8 mouse cellular contexts compared by ENCODE assay signal in genomic region chr17:90455904-90456303, GRCm38 (mm10).
A peak's percentile ranks its signal among the peaks of the same experiment; 100 is the strongest.
DNase-seq lines count a peak whose midpoint lies in the region; ATAC-seq lines count a peak whose summit lies in the region.

No protein-coding gene starts in this region.

- H3K4me1 ChIP-seq in heart, embryonic 10.5 days: peaks cover 10% of the 10 kb centered on the region
- H3K4me1 ChIP-seq in embryonic facial prominence, embryonic 14.5 days (ENCODE audit: control insufficient read depth, insufficient read depth, low read length): 0 out of 2 replicates have a peak, but pooled peaks cover 5% of the 10 kb centered on the region
- H3K4me1 ChIP-seq in intestine, embryonic 15.5 days (replicated peaks): peaks cover 8% of the 10 kb centered on the region; the same call in 1 of the 2 replicates
- H3K4me1 ChIP-seq in liver, embryonic 16.5 days (ENCODE audit: control insufficient read depth, low read depth, low read length): no peaks in the 10 kb centered on the region

- H3K9ac ChIP-seq in embryonic facial prominence, embryonic 14.5 days (ENCODE audit: low read depth, low read length): peak overlapping the region; percentile 67
- no peak overlapping the region for H3K9ac ChIP-seq in intestine, embryonic 15.5 days
- H3K9ac ChIP-seq in liver, embryonic 16.5 days (ENCODE audit: low read depth, low read length): no peak overlapping the region

- H3K27me3 ChIP-seq in heart, embryonic 10.5 days (ENCODE audit: insufficient read depth, poor library complexity, severe bottlenecking): peaks cover 45% of the 10 kb centered on the region
- peaks cover 34% of the 10 kb centered on the region for H3K27me3 ChIP-seq in embryonic facial prominence, embryonic 14.5 days (replicated peaks; ENCODE audit: control insufficient read depth, insufficient read depth, low read length)
- H3K27me3 ChIP-seq in intestine, embryonic 15.5 days (replicated peaks): peaks cover 23% of the 10 kb centered on the region
- H3K27me3 ChIP-seq in liver, embryonic 16.5 days (ENCODE audit: control insufficient read depth, insufficient read depth, low read depth, low read length): peaks cover 27% of the 10 kb centered on the region

- H3K4me3 ChIP-seq in heart, embryonic 10.5 days: peak overlapping the region; percentile 70
- H3K4me3 ChIP-seq in embryonic facial prominence, embryonic 14.5 days (ENCODE audit: low read depth, low read length): peak overlapping the region; percentile 52
- H3K4me3 ChIP-seq in intestine, embryonic 15.5 days (replicated peaks): peak overlapping the region; percentile 40
- no peak overlapping the region for H3K4me3 ChIP-seq in liver, embryonic 16.5 days (ENCODE audit: low read depth, low read length)

- ATAC-seq in embryonic facial prominence, embryonic 14.5 days (ENCODE audit: low read depth): peak; percentile 66
- ATAC-seq in intestine, embryonic 15.5 days: peak; percentile 80
- ATAC-seq in liver, embryonic 16.5 days (ENCODE audit: low read depth): no peak
- ATAC-seq in erythroblast, adult 5-6 weeks (replicated peaks; ENCODE audit: low FRiP score, poor library complexity, severe bottlenecking): no peak

- H3K27ac ChIP-seq in heart, embryonic 10.5 days: no peak overlapping the region
- H3K27ac ChIP-seq in embryonic facial prominence, embryonic 14.5 days (replicated peaks; ENCODE audit: low read depth, low read length): no peak overlapping the region
- H3K27ac ChIP-seq in intestine, embryonic 15.5 days: no peak overlapping the region
- H3K27ac ChIP-seq in liver, embryonic 16.5 days (ENCODE audit: low read length): no peak overlapping the region

- no peak for DNase-seq in heart, embryonic 10.5 days (ENCODE audit: low spot score)
- no peak for DNase-seq in heart, adult 11 months
- peak; percentile 34 for DNase-seq in Muller cell, postnatal 12 days (ENCODE audit: inconsistent ontology term)
- peak; percentile 83 for DNase-seq in embryonic facial prominence, embryonic 14.5 days (ENCODE audit: low spot score)
- peak; percentile 68 to 75 for DNase-seq in right cerebral cortex, postnatal 36 days (ENCODE audit: low spot score in 2 of 2)

- 1% methylated on average over 13 of the region's 13 CpGs for WGBS in heart, embryonic 10.5 days
- WGBS in embryonic facial prominence, embryonic 14.5 days: under 1% methylated on average over 13 of the region's 13 CpGs
- under 1% methylated on average over 13 of the region's 13 CpGs for WGBS in intestine, embryonic 15.5 days
- WGBS in liver, embryonic 16.5 days (ENCODE audit: insufficient replicate concordance): under 1% methylated on average over 13 of the region's 13 CpGs

- H3K9me3 ChIP-seq in heart, embryonic 10.5 days: no peaks in the 10 kb centered on the region
- no peaks in the 10 kb centered on the region for H3K9me3 ChIP-seq in embryonic facial prominence, embryonic 14.5 days (ENCODE audit: control insufficient read depth, low read length)
- H3K9me3 ChIP-seq in intestine, embryonic 15.5 days: no peaks in the 10 kb centered on the region
- H3K9me3 ChIP-seq in liver, embryonic 16.5 days (replicated peaks; ENCODE audit: control insufficient read depth, low read length): no peaks in the 10 kb centered on the region

- H3K4me2 ChIP-seq in embryonic facial prominence, embryonic 14.5 days (ENCODE audit: low read depth, low read length): peak overlapping the region; percentile 75
- H3K4me2 ChIP-seq in intestine, embryonic 15.5 days (replicated peaks): peak overlapping the region; percentile 87
- peak overlapping the region; percentile 13; the same call in 1 of the 2 replicates for H3K4me2 ChIP-seq in liver, embryonic 16.5 days (ENCODE audit: low read depth, low read length)

- H3K36me3 ChIP-seq in heart, embryonic 10.5 days: no peaks in the 10 kb centered on the region
- no peaks in the 10 kb centered on the region for H3K36me3 ChIP-seq in embryonic facial prominence, embryonic 14.5 days (ENCODE audit: control insufficient read depth, insufficient read depth, low read length)
- H3K36me3 ChIP-seq in intestine, embryonic 15.5 days: no peaks in the 10 kb centered on the region
- no peaks in the 10 kb centered on the region for H3K36me3 ChIP-seq in liver, embryonic 16.5 days (ENCODE audit: control insufficient read depth, insufficient read depth)

Comparison
In these comparisons a context has a peak if more than half of its experiments do, and no peak if none do; other contexts are left out.
1. DNase-seq: peak in Muller cell, postnatal 12 days (single experiment), embryonic facial prominence, embryonic 14.5 days (single experiment) and right cerebral cortex, postnatal 36 days (2 of 2); none in heart, embryonic 10.5 days (single experiment) and heart, adult 11 months (single experiment).
2. ATAC-seq: peak in embryonic facial prominence, embryonic 14.5 days (single experiment) and intestine, embryonic 15.5 days (single experiment); none in liver, embryonic 16.5 days (single experiment) and erythroblast, adult 5-6 weeks (single experiment).
3. H3K4me2 ChIP-seq: peak in every context shown above with its lines; median percentile 87 in intestine, embryonic 15.5 days; 75 in embryonic facial prominence, embryonic 14.5 days; 13 in liver, embryonic 16.5 days.